Mouse (Mus musculus) cortical plate, adult 2 months (tissue): ENCODE data around the gene Rundc3a. TPM values are rescaled to one million over a fixed set of nuclear protein-coding genes. Genes with fewer than 3 reads are reported as not detected.

Experiments used
- H3K27ac ChIP-seq: fragments of 200-500 bp; 2 replicates; pipeline ENCODE4 v1.5.1; 2012; ENCODE audit warnings: low read length, control low read depth, inconsistent platforms; ENCODE audit not compliant: insufficient read depth
- H3K4me1 ChIP-seq: fragments of 200-500 bp; 2 replicates; pipeline ENCODE4 v1.6.1; 2011; ENCODE audit warnings: low read length; ENCODE audit not compliant: control insufficient read depth, insufficient read depth
- H3K4me3 ChIP-seq: fragments of 200-500 bp; 2 replicates; pipeline ENCODE4 v1.5.1; 2011; ENCODE audit warnings: mild to moderate bottlenecking, low read length, control low read depth; ENCODE audit not compliant: insufficient read depth
- CTCF ChIP-seq: fragments of 200-500 bp; IDR thresholded peaks from 2 replicates; pipeline ENCODE4 v1.5.1; 2011; ENCODE audit warnings: mild to moderate bottlenecking, control low read depth, low read length; ENCODE audit not compliant: insufficient read depth; ENCODE audit errors: extremely low read depth
- POLR2A ChIP-seq: fragments of 200-500 bp; IDR thresholded peaks from 2 replicates; pipeline ENCODE4 v1.6.1; 2011; ENCODE audit warnings: mild to moderate bottlenecking, low read length, control low read depth; ENCODE audit not compliant: insufficient read depth; ENCODE audit errors: extremely low read depth
- polyA plus RNA-seq: library from polyadenylated mRNA; depleted of rRNA; stranded (reverse); fragments of >200 nt; gene quantifications from 2 replicates; pipeline ENCODE4 v1.2.3, GENCODE M21; 2012

Gene Rundc3a
- polyA plus RNA-seq, 1 experiment = 511 TPM

GRCm38 (mm10) chr11:102399107-102399506 is 5.9 kb downstream of the Rundc3a start:
- Histone ChIP-seq H3K27ac (no peak overlapping the region), H3K4me1 (peaks cover 6% of the 10 kb centered on the region), H3K4me3 (no peak overlapping the region)
- TF ChIP-seq CTCF (no peak), POLR2A (no peak)

- Histone ChIP-seq H3K4me1 (peaks cover 6% of the 10 kb centered on the region), H3K27ac (no peak overlapping the region), H3K4me3 (no peak overlapping the region)
- no peak for TF ChIP-seq CTCF
- TF ChIP-seq POLR2A = no peak
Measured at GRCm38 (mm10) chr11:102399610-102400072, 6.4 kb downstream of the Rundc3a start.

GRCm38 (mm10) chr11:102400513-102401084 is 7.4 kb downstream of the Rundc3a start:
- TF ChIP-seq POLR2A (0 out of 2 replicates have a peak, but pooled peaks have one; percentile 12), CTCF (no peak)
- peaks cover 8% of the 10 kb centered on the region for H3K4me1 ChIP-seq
- no peak overlapping the region for H3K4me3 ChIP-seq
- no peak overlapping the region for H3K27ac ChIP-seq

GRCm38 (mm10) chr11:102401898-102402500 is 8.8 kb downstream of the Rundc3a start:
- Histone ChIP-seq H3K27ac (no peak overlapping the region), H3K4me1 (peaks cover 8% of the 10 kb centered on the region), H3K4me3 (no peak overlapping the region)
- TF ChIP-seq POLR2A (0 out of 2 replicates have a peak, but pooled peaks have one; percentile 26), CTCF (no peak)

DNA sequence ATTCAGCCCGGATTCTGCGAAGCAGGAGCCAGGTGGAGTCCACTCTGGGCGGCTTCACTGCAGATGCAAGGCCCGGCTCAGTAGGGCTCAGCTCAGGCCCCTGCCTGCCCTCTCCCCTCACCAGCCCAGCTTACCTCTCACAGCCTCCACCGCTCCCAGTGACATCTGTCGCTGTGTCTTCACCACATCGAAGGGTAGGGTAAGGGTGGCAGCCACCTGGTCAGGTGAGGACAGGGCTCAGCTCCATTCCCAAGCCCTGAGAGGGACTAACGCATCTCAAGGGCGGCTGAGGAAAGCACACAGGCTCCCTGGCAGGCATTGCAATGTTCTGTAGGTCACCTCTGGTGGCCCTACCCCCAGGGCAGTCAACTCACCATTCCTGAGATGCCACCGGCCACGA is 10.5 kb downstream of the Rundc3a start:
- no peak for TF ChIP-seq CTCF
- TF ChIP-seq POLR2A = no peak
- peaks cover 3% of the 10 kb centered on the region; the same call in 1 of the 2 replicates for H3K4me1 ChIP-seq
- H3K4me3 ChIP-seq = no peak overlapping the region
- H3K27ac ChIP-seq = no peak overlapping the region

DNA sequence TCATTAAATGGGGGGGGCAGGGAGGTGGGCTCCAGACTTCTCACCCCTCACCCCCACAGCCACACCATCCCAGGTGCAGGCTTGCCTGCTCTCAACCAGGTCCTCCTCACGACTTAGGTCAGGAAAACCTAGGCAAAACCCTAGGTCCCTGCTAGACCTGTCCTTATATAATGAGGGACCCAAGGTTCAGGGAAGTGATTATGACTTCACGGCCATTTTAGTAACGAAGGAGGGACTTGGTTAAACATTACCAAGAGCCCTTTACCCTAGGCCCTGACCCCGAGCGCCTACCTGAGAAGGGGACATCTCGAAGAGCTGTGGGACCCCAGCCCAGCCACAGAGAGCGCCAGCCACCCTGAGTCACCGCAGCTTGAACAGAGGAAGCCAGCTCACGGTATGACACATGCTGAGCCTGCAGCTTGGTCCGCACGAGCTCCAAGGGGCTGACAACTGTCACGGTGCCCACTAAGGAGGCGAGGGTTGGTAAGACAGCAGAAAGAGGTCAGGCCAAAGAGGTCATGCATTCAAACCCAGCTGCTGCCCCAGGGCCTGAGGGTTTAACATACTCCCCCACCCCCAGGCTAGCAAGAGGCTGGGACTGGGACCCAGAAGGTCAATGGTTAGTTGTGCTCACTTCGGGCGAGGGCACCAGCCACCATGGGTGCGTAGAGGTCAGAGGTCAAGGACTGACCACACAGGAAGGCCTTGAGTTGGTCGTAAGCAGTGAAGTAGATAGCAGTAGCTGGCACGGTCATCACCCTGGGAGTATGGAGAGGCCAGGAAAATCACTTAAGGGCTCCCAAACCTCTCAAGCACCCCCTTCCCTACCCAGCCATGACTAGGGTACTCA is 11.2 kb downstream of the Rundc3a start:
- Histone ChIP-seq H3K4me1 (peaks cover 3% of the 10 kb centered on the region; the same call in 1 of the 2 replicates), H3K27ac (no peak overlapping the region), H3K4me3 (no peak overlapping the region)
- TF ChIP-seq CTCF (no peak), POLR2A (no peak)

DNA sequence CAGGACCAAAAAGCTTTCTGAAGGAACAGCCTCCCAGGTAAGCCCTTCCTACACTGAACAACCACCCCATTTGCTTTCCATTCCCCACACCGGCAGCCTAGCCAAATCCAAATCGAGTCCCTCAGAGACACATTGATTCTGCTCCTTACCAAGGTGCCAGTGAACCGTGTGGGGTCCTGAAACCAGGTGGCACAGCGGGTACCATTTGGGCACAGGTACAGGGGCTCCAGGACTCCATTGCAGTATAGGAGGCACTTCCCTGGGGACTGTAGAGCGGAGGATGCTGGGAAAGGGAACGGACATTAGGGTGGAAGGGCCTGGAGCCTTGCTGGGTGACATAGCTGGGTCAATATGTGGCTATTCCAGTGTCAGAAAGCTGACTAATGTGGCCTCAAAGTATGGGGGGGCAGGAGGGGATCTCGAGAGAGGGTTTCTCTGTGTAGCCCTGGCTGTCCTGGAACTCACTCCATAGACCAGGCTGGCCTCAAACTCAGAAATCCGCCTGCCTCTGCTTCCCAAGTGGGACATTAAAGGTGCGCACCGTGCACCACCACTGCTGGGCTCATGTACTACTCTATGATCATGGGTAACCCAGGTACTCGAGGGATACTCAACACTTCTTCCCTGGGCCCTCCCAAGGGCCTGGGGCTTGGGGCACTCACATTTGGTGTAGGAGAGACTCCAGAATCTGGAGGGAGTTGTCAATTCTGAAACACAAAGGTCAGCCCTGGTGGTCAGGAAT is 12.5 kb downstream of the Rundc3a start:
- peak overlapping the region; percentile 76; the same call in 1 of the 2 replicates for H3K4me3 ChIP-seq
- peaks cover 3% of the 10 kb centered on the region; the same call in 1 of the 2 replicates for H3K4me1 ChIP-seq
- no peak for TF ChIP-seq POLR2A
- no peak for TF ChIP-seq CTCF
- no peak overlapping the region for H3K27ac ChIP-seq

DNA sequence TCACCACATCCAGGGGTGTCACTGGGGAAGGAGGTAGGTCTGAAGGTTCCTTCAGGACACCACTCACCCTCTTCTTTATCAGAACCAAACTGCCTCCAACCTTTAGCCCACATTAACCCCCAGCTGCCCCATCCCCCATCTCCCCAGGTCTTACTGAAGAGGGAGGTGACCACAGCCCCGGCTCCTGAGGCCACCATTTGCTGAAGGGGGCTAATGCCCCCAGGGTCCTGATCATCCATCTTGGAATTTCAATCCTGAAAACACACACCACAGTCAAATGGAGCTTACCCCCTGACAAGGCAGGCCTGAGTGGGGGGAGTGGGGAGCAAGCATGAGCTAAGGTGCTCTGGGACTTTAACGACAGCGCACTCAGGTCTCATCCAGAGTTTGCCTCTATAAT is 13.2 kb downstream of the Rundc3a start:
- 0 out of 2 replicates have a peak, but pooled peaks cover 2% of the 10 kb centered on the region for H3K4me1 ChIP-seq
- H3K4me3 ChIP-seq = peak overlapping the region; percentile 76
- TF ChIP-seq CTCF (no peak), POLR2A (no peak)
- H3K27ac ChIP-seq = no peak overlapping the region

- TF ChIP-seq CTCF = no peak
- 0 out of 2 replicates have a peak, but pooled peaks have one; percentile 27 for TF ChIP-seq POLR2A
- H3K27ac ChIP-seq = peak overlapping the region; percentile 74
- peak overlapping the region; percentile 76 for H3K4me3 ChIP-seq
- H3K4me1 ChIP-seq = 0 out of 2 replicates have a peak, but pooled peaks cover 2% of the 10 kb centered on the region
Measured at GRCm38 (mm10) chr11:102406900-102407833, 14.0 kb downstream of the Rundc3a start.
